Mouse (Mus musculus) erythroblast, embryonic 14.5 days (primary cell): ENCODE data around the gene Nynrin.

ENCODE experiments used
- GATA1 ChIP-seq: IDR thresholded peaks from 2 replicates; pipeline ENCODE4 v1.6.1; 2012; ENCODE audit warnings: low read length, inconsistent platforms, mixed read lengths
- TAL1 ChIP-seq: IDR thresholded peaks from 3 replicates; pipeline ENCODE4 v1.6.1; 2012; ENCODE audit warnings: low read length, inconsistent platforms, mixed read lengths

DNA sequence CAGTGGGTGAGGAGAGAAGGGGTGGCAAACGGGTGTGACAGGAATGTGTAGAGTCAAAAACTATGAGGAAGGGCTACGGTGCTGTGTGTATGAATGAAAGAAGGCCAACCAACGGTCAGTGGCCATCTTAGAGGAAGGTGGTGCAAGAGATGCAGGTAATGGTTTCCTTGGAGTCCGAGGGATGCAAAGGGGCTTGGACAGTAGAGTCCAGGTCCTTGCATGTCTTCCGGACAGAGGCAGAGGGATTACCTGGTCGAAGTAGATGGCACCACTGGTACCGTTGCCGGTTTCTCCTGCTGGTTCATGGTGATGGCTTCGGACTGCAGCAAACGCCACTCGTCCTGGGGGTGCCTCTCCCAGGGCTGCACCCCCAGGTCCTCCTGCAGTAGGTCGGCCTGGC lies 29.9 kb downstream of the Nynrin start:
- TF ChIP-seq GATA1, result no peak
- no peak for TF ChIP-seq TAL1
